Mouse (Mus musculus) C2C12 (cell line): ENCODE results near the gene S100a4.

Experiments used
- CTCF ChIP-seq: IDR thresholded peaks from one replicate; pipeline ENCODE4 v1.5.1; 2011; ENCODE audit not compliant: control insufficient read depth, insufficient read depth, insufficient read length
- MYOD1 ChIP-seq: IDR thresholded peaks from one replicate; pipeline ENCODE4 v1.6.1; 2011; ENCODE audit warnings: low read depth; ENCODE audit not compliant: control insufficient read depth, insufficient read length
- USF1 ChIP-seq: IDR thresholded peaks from one replicate; pipeline ENCODE4 v1.6.1; 2011; ENCODE audit warnings: low read depth, mild to moderate bottlenecking, control low read depth, moderate library complexity

GRCm38 (mm10) chr3:90560008-90560628 lies 43.5 kb upstream of the S100a4 start, which contains the start of gene S100a3:
- TF ChIP-seq USF1 = no peak
- TF ChIP-seq CTCF = no peak
- no peak for TF ChIP-seq MYOD1
